Mouse (Mus musculus) kidney, adult 2 months (tissue): ENCODE results near the gene Cntf.

Experiments used
- CTCF ChIP-seq: fragments of 200-500 bp; conservative IDR thresholded peaks from 2 replicates; pipeline ENCODE4 v1.5.1; 2011; ENCODE audit warnings: low read depth, mild to moderate bottlenecking, control low read depth, low read length, moderate library complexity, mixed read lengths; ENCODE audit not compliant: insufficient read depth, insufficient read length
- POLR2A ChIP-seq: fragments of 200-500 bp; IDR thresholded peaks from one replicate; pipeline ENCODE4 v1.6.1; 2011; ENCODE audit warnings: low read depth, low read length, control low read depth

- TF ChIP-seq POLR2A: no peak
- TF ChIP-seq CTCF: no peak
Measured at GRCm38 (mm10) chr19:12798404-12798803, 33.0 kb upstream of the Cntf start.
